Mouse (Mus musculus) cerebellum, postnatal 4 days (tissue): ENCODE data around the gene Gdf11.

ENCODE experiments used
- DNase-seq, 2 experiments: peaks; one replicate each; pipeline ENCODE4 v3.0.0; 2022; ENCODE audit warnings: low spot score in 2 of 2, mixed read lengths in 1 of 2

Gdf11 gene

GRCm38 (mm10) chr10:128891296-128892094 is at the start of gene Gdf11:
Gene Gdf11, minus strand, starts transcription at chr10:128891718.
- peak in 1 of 2 experiments; percentile 69 for DNase-seq

GRCm38 (mm10) chr10:128940475-128941061 is 49.0 kb upstream of the Gdf11 start:
- no peak for DNase-seq

DNA sequence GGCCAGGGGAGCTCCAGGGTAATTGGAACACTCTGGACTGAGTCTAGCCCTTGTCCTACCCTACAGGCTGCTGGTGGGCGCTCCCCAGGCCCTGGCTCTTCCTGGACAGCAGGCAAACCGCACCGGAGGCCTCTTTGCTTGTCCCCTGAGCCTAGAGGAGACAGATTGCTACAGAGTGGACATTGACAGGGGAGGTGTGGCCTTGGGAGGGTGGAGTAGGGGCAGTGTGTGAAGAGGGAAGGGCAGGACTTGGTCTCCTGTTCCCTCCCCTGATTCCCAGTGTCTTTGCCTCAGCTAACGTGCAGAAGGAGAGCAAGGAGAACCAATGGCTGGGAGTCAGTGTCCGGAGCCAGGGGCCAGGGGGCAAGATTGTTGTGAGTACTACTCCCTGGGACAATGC is 47.5 kb upstream of the Gdf11 start:
- DNase-seq = no peak

GRCm38 (mm10) chr10:128938457-128938856 is 46.9 kb upstream of the Gdf11 start:
- DNase-seq = peak; percentile 46 to 88

DNA sequence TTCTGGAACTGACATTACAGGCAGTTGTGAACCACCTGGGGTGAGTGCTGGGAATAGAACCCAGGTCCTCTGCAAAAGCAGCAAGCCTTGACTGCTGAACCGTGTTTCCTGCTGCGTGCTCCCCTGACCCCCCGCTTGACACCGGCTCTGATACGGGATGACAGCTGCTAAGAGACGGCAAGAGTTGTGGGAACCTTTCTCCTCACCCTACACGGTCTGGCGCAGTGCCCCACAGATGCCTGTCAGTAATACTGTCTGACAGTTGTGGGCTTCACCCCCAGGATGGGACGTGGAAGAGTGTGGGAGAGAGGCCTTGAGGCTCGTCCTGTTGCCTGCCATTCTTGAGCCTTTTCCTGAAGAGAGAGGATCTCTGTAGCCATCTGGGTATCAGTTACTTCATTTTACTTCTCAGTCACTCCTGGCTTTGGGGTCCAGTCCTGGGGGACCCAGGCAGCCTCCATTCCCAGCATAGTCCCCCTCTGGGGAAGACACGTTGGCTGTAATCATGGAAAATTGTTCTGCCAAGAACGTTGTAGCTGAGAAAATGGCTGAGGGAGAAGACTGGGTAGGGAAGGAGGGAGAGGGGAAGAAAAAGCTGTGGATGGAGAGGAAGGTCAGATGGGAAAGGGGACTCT is 46.4 kb upstream of the Gdf11 start:
- no peak for DNase-seq

GRCm38 (mm10) chr10:128935826-128936440 is 44.4 kb upstream of the Gdf11 start:
- no peak for DNase-seq

GRCm38 (mm10) chr10:128934997-128935787 is 43.7 kb upstream of the Gdf11 start:
- no peak for DNase-seq

- DNase-seq = no peak
Measured at GRCm38 (mm10) chr10:128933976-128934721, 42.6 kb upstream of the Gdf11 start.

GRCm38 (mm10) chr10:128933574-128933973 is 42.1 kb upstream of the Gdf11 start, which contains the start of gene Itga7:
Gene Itga7, plus strand, starts transcription at chr10:128933818.
- DNase-seq = peak in 1 of 2 experiments; percentile 46

DNA sequence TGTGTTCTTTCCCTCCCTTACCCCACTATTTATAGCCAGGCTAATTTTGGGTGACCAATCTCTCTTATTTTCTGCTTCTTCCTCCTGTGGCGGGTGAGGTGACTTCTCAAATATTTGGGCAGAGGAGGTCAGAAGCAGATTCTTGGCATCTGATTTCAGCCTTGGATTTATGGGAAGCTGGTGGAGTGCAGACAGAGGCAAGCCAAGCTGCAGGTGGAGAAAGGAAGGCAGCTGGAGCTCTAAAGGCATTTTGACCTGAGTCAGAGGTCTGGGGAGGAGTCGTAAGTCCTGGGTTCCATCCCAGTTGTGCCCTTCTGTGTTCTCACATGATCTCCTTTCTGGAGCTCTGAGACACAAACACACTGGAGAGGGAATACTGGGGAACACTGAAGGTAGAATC is 39.9 kb upstream of the Gdf11 start:
- DNase-seq = no peak

DNA sequence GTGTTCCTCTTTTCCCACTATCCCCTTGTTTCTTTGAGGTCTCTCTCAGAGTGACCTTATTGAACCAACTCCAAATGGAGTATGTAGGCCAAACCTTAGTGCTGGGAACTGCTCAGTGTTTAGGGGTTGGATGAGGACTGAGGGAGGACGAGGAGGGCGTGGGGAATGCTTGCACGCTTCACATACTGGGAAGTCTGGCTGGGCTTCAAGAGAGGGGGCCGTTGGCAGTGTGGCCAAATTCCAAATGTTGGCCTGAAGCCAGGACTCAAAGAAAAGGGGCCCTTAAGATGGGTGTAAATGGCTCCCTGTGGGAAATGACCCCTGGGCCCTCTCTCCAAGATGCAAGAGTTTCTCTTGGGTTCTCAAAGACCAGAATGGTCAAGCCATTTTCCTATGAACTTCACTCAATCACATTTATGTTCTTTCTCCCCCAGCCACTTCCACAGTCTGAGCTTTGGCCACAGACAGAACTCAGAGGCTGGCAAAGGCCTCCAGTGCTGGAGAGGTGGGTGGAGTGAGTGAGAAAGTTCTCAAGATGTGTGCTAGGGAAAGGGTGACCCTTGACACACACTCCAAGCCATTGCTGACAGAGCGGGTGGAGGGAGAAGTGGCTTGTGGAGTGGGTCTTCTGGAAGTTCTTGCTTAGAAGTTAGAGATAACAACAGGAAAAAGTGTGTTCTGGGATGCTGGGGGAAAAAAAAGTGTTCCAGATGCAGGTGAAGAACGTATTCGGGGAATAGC is 38.3 kb upstream of the Gdf11 start:
- DNase-seq = peak in 1 of 2 experiments; percentile 50

DNA sequence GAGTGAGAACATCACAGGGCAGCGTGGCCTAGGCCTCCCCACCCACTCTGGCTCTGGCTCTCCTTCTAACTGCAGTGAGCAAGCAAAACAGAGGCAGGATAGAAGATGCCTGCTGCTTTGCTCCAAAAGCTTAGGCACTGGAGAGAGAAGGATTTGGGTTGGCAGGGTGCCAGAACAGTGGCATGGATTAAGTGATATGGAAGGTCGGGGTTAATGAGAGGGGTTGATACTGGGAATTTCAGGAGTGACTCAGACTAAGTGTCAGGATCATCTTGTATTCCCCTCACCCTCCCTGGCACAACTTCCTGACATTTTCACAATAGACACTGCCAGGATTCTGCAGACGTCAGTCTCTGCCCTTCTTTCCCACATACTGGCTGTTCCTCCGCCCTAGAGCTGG is 36.8 kb upstream of the Gdf11 start:
- DNase-seq = peak in 1 of 2 experiments; percentile 40

- DNase-seq = no peak
Measured at GRCm38 (mm10) chr10:128923935-128924334, 32.4 kb upstream of the Gdf11 start, which contains the start of gene Bloc1s1. Gene Bloc1s1, minus strand, starts transcription at chr10:128924035.

DNA sequence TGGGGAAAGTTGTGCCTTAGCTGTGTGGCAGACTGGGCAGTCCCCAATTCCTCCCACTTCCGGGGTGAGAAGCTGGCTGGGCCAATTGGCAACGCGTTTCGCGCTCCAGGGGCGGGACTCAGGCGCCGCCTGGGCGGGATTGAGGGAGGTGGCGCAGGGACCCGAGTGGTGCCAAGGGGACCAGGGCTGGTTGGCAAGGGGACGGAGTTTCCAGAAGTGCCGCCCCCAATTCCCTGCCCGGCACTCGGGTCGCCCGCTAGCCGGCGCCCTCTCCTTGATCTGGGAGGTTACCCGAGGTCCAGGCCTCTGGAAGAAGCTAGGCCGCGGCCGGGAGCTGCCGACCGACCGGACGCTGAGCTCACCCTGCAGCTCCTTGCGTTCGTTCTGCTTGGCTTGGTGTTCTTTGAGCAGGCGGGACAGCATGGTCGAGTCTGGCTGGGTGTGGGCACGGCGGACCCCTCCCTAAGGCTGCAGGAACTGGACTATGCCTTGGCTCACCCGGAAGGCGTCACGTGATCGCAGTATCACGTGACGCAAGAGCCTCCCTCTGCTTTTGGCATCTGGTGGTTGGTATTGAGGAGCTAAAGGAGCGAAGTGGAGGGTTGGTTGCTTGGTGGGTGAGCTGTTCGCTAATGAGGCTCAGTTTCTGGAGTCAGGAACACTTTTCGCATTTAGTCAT is 31.6 kb upstream of the Gdf11 start:
- peak; percentile 86 to 91 for DNase-seq

DNA sequence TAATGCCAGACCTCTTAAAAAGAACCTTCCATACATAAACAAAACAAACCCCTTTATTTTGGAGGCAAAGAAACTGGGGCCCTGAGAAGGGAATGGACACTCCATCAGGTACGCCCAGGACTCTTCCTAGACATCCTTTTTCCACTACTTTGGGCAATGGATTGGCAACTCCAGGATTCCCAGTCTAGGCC is 31.2 kb upstream of the Gdf11 start, which contains the start of gene Rdh5:
Rdh5 (minus strand) TSS at position 67 of the 191 bp plus-strand sequence.
- DNase-seq = no peak

GRCm38 (mm10) chr10:128921883-128922821 is 30.6 kb upstream of the Gdf11 start:
- DNase-seq = peak in 1 of 2 experiments; percentile 36

DNA sequence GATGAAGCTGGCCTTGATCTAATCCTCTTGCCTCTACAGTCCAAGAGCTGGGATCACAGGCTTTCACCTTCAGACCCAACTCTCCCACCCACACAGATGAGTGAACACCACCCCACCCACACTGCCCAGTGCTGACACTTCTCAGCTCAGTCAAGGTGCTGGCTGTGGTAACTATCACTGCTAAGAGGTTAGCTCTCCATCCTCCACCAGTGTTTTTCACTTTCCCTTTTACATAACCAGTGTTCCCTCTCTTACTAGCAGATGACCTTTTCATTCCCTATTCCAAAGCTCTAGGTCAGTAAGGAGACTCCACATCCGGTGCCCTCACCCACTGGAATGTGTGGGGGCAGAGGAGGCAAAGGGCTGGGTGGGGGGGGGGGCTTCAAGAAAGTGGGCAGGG is 29.7 kb upstream of the Gdf11 start:
- DNase-seq = no peak

DNA sequence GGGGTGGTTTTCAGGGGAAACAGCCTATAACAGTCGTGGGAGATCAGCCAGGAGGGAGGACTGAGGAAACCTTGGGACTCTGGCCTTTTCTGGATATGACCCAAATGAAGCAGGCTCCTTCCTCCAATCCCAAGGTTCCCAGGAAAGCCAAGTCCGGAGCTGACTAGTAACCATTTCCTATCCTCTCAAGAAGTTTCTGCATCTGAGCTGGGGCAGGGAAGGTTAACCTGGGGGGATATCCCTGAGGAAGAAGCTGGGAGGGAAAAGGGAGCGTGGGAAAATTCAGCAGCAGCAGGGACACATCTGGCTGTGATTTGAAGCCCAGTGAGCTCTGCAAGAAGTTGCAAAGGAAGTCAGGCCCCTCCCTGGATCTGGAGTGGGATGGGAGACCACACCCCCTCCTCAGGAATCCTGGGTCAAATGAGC is 29.2 kb upstream of the Gdf11 start:
- DNase-seq = no peak
